Mouse (Mus musculus) kidney, embryonic 14.5 days (tissue): Measurements from ENCODE around the gene Zcchc7. TPM values are rescaled to one million over a fixed set of nuclear protein-coding genes. Genes with fewer than 3 reads are reported as not detected.

Experiments
- ATAC-seq: fragments of 200-750 bp; cut with Nextera tagmentation; 2 replicates; pipeline ENCODE4 v1.8.0; 2017; ENCODE audit warnings: moderate number of reproducible peaks, mild to moderate bottlenecking, moderate TSS enrichment, moderate library complexity; ENCODE audit not compliant: low FRiP score, low TSS enrichment
- H3K27ac ChIP-seq: fragments of 300-500 bp; sonication (generic); 2 replicates; pipeline ENCODE4 v1.5.1; 2014; ENCODE audit warnings: low read depth, mild to moderate bottlenecking, low read length, moderate library complexity, mixed read lengths
- H3K27me3 ChIP-seq: fragments of 300-500 bp; sonication (generic); 2 replicates; pipeline ENCODE4 v1.6.1; 2014; ENCODE audit warnings: mild to moderate bottlenecking, low read length; ENCODE audit not compliant: control insufficient read depth, insufficient read depth
- H3K36me3 ChIP-seq: fragments of 300-500 bp; sonication (generic); 2 replicates; pipeline ENCODE4 v1.6.1; 2014; ENCODE audit warnings: low read length, mixed read lengths; ENCODE audit not compliant: control insufficient read depth, insufficient read depth
- H3K4me1 ChIP-seq: fragments of 300-500 bp; sonication (generic); 2 replicates; pipeline ENCODE4 v1.6.1; 2014; ENCODE audit warnings: low read length, mixed read lengths; ENCODE audit not compliant: control insufficient read depth, insufficient read depth
- H3K4me2 ChIP-seq: fragments of 300-500 bp; sonication (generic); replicated peaks from 2 replicates; pipeline ENCODE4 v1.6.1; 2014; ENCODE audit warnings: low read depth, mild to moderate bottlenecking, low read length
- H3K4me3 ChIP-seq: fragments of 300-500 bp; sonication (generic); 2 replicates; pipeline ENCODE4 v1.5.1; 2014; ENCODE audit warnings: mild to moderate bottlenecking, low read length
- H3K9ac ChIP-seq: fragments of 300-500 bp; sonication (generic); 2 replicates; pipeline ENCODE4 v1.6.1; 2014; ENCODE audit warnings: low read depth, mild to moderate bottlenecking, low read length, moderate library complexity
- H3K9me3 ChIP-seq: fragments of 300-500 bp; sonication (generic); 2 replicates; pipeline ENCODE4 v1.6.1; 2016; ENCODE audit warnings: low read length; ENCODE audit not compliant: control insufficient read depth
- WGBS: fragments of 180-500 bp; shearing (Covaris S2); extraction: QIAGEN DNeasy Blood & Tissue Kit; methylation state at CpG from one replicate; pipeline ENCODE4 v1.1.7; 2014; 5-methylcytosine and 5-hydroxymethylcytosine counted together
- polyA plus RNA-seq: library from polyadenylated mRNA; unstranded; fragments of >200 nt; fragmentation: Nextera tagmentation; extraction: Ambion mirVana; gene quantifications from 2 replicates; pipeline ENCODE4 v1.2.1, GENCODE M21; 2014

Gene Zcchc7
- polyA plus RNA-seq, 1 experiment from 2014 or later: 37.9 TPM

- no peaks in the 10 kb centered on the region for H3K36me3 ChIP-seq
- ATAC-seq: no peak
- no peak overlapping the region for H3K4me3 ChIP-seq
These were observed 203.1 kb downstream of the Zcchc7 start for GRCm38 (mm10) chr4:44958776-44959175.

DNA sequence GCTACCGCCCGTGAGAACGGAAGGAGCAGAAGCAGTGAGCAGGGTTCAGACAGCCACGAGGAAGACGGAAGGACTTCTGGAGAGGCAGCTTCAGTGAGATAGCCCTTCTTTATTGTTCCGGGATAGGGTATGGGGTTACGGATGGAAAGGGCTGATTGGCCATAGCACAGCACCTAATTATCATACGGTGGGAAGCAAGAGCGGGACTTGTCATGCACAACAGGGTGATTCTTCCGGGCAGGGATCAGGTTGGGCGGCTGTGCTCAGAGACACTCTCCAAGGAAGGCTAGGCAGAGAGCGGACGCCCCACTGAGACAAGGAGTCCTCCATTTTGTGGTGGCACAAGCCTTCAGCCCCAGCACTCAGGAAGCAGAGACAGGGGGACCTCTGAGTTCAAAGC, 203.5 kb downstream of the Zcchc7 start:
- H3K4me3 ChIP-seq: no peak overlapping the region
- no peak for ATAC-seq
- 93% methylated on average over 13 of the region's 13 CpGs for WGBS

More at GRCm38 (mm10) chr4:44958776-44959175, 203.1 kb downstream of the Zcchc7 start:
- no peak overlapping the region for H3K27ac ChIP-seq
- 89% methylated on average over 9 of the region's 9 CpGs for WGBS
- H3K27me3 ChIP-seq: no peaks in the 10 kb centered on the region
- H3K4me1 ChIP-seq: no peaks in the 10 kb centered on the region
- no peak overlapping the region for H3K9ac ChIP-seq
- H3K9me3 ChIP-seq: no peaks in the 10 kb centered on the region
- no peak overlapping the region for H3K4me2 ChIP-seq

DNA sequence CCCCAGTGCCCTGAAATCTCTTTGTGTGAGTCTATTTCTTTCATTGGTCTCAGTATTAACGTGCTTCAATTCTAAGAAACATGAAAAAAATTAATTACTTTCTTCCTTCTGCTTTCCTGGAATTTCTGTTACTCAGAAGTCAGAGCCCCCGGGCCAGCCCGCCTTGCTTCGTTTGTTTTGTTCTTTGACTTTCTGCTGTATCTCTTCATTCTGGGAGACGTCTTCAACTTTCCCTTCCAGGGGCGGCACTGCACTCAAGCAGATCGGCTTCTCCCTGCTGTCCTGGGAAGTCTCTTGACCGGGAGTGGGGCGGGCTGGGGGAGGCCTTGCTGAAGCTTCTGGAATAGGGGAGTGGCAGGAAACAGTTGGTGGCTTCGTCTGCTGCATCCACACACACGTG, 207.5 kb downstream of the Zcchc7 start:
- H3K4me3 ChIP-seq: no peak overlapping the region
- WGBS: 69% methylated on average over 11 of the region's 11 CpGs
- no peak for ATAC-seq

More for the DNA sequence above, 203.5 kb downstream of the Zcchc7 start:
- no peaks in the 10 kb centered on the region for H3K4me1 ChIP-seq
- H3K9ac ChIP-seq: no peak overlapping the region
- H3K27me3 ChIP-seq: no peaks in the 10 kb centered on the region
- no peaks in the 10 kb centered on the region for H3K9me3 ChIP-seq
- H3K27ac ChIP-seq: no peak overlapping the region
- no peaks in the 10 kb centered on the region for H3K36me3 ChIP-seq
- H3K4me2 ChIP-seq: no peak overlapping the region

DNA sequence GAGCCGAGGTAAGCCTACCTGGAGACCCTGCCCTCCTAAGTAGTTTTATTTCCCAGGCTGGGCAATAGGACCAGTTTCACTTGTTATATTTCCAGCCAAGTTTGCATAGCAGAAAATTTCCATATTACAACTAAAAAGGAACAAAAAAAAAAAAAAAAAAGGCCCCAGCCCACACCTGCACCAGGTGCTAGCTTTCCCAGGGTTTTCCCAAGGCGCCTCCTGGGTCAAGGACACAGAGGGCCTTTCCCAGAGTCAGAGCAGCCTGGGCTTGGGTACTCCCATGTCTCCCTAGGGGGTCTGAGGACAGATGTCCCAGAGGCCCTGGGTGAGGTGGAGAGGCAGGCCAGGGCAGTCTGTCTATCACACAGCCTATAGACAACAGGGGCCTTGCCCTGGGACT, 209.5 kb downstream of the Zcchc7 start:
- Histone ChIP-seq H3K9ac (no peak overlapping the region), H3K36me3 (no peaks in the 10 kb centered on the region), H3K4me3 (no peak overlapping the region), H3K4me1 (no peaks in the 10 kb centered on the region), H3K9me3 (no peaks in the 10 kb centered on the region), H3K4me2 (no peak overlapping the region), H3K27me3 (no peaks in the 10 kb centered on the region), H3K27ac (no peak overlapping the region)
- ATAC-seq: no peak
- 84% methylated on average over 2 of the region's 2 CpGs for WGBS

More for the DNA sequence above, 207.5 kb downstream of the Zcchc7 start:
- Histone ChIP-seq H3K9ac (no peak overlapping the region), H3K9me3 (no peaks in the 10 kb centered on the region), H3K36me3 (no peaks in the 10 kb centered on the region), H3K27me3 (no peaks in the 10 kb centered on the region), H3K4me2 (no peak overlapping the region), H3K27ac (no peak overlapping the region), H3K4me1 (no peaks in the 10 kb centered on the region)

GRCm38 (mm10) chr4:44965736-44966135, 210.1 kb downstream of the Zcchc7 start:
- H3K9me3 ChIP-seq: no peaks in the 10 kb centered on the region
- H3K27me3 ChIP-seq: no peaks in the 10 kb centered on the region
- H3K4me2 ChIP-seq: no peak overlapping the region
- H3K4me1 ChIP-seq: no peaks in the 10 kb centered on the region
- ATAC-seq: no peak
- H3K4me3 ChIP-seq: no peak overlapping the region
- WGBS: 83% methylated on average over 3 of the region's 3 CpGs
- no peaks in the 10 kb centered on the region for H3K36me3 ChIP-seq
- H3K27ac ChIP-seq: no peak overlapping the region
- H3K9ac ChIP-seq: no peak overlapping the region

GRCm38 (mm10) chr4:44967402-44967801, 211.7 kb downstream of the Zcchc7 start:
- no peak for ATAC-seq
- Histone ChIP-seq H3K9me3 (no peaks in the 10 kb centered on the region), H3K27me3 (no peaks in the 10 kb centered on the region), H3K4me2 (no peak overlapping the region), H3K4me3 (no peak overlapping the region), H3K27ac (no peak overlapping the region), H3K36me3 (no peaks in the 10 kb centered on the region), H3K4me1 (no peaks in the 10 kb centered on the region), H3K9ac (no peak overlapping the region)
- WGBS: 89% methylated on average over 8 of the region's 8 CpGs

DNA sequence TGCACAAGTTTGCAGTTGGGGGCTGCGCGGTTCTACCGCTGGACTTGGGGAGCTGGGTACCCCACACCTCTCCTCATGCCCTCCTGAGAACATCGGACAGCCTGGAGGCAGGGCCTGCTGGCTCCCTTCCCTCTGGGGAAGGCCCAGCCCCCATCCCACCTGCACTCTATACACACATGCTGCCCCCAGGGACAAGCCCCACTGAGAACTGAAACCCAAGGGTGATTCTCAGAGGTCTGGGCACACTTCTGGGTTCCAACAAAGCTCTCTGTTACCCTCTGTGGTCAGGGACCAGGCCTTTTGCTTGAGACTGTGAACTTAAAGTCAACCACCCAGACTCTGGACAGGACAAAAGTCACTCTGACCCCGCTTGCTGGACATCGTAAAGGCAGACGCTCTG, 214.4 kb downstream of the Zcchc7 start:
- no peaks in the 10 kb centered on the region for H3K27me3 ChIP-seq
- peaks cover 4% of the 10 kb centered on the region for H3K4me1 ChIP-seq
- H3K9ac ChIP-seq: no peak overlapping the region
- no peaks in the 10 kb centered on the region for H3K9me3 ChIP-seq
- no peaks in the 10 kb centered on the region for H3K36me3 ChIP-seq
- H3K4me2 ChIP-seq: no peak overlapping the region
- WGBS: 93% methylated on average over 7 of the region's 7 CpGs
- no peak overlapping the region for H3K27ac ChIP-seq
- H3K4me3 ChIP-seq: no peak overlapping the region
- ATAC-seq: no peak

DNA sequence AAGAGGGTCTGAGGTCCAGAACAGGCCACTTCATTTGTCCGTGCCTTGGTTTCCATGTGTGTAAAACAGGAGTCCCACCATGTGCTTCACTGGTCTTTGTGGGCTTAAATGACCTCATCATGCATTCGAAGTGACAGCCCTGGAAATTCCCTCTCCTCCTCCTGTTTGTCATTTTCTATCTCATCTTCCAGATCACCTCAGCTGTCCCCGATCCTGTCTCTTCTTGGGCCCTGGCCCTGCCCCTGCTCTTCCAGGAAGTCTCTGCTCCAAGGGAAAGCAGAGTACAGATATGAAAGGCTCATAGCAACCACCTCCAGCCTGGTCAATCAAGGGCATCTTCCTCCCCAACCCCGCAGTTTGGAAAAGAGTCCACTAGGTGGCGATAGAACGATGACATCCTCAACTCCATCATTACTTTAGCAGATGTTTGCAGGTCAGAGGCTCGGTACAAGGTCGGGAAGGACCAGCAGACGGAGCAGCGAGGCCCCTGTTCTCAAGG, 215.0 kb downstream of the Zcchc7 start:
- 20% methylated on average over 10 of the region's 10 CpGs for WGBS
- 0 out of 2 replicates have a peak, but pooled peaks have one; percentile 6 for ATAC-seq
- H3K9me3 ChIP-seq: no peaks in the 10 kb centered on the region

DNA sequence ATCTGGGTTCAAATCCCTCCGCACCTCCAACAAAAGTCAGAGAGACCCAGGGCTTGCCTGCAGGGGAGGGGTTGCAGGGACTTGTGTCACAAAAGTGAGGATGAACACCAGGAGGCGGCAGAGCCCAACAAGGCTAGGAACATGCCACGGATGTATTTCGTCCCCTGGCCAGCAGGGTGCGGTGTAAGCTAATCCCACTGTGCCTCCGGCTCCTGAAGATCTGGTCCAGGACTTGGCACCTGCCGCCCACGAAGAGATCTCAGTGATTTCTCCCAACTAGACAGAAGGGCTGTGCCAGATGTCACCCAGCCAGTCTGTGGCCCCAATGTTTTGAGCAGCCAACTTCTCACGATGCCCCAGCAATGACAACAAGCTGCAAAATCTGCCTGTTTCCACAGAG, 217.8 kb downstream of the Zcchc7 start:
- no peak overlapping the region for H3K27ac ChIP-seq

More for the DNA sequence above, 215.0 kb downstream of the Zcchc7 start:
- Histone ChIP-seq H3K4me2 (no peak overlapping the region), H3K27me3 (no peaks in the 10 kb centered on the region), H3K9ac (no peak overlapping the region), H3K36me3 (no peaks in the 10 kb centered on the region), H3K4me1 (peaks cover 4% of the 10 kb centered on the region), H3K27ac (no peak overlapping the region), H3K4me3 (no peak overlapping the region)

More for the DNA sequence above, 217.8 kb downstream of the Zcchc7 start:
- H3K4me3 ChIP-seq: no peak overlapping the region; the same call in 1 of the 2 replicates
- peaks cover 4% of the 10 kb centered on the region for H3K4me1 ChIP-seq
- H3K9ac ChIP-seq: no peak overlapping the region; the same call in 1 of the 2 replicates
- H3K9me3 ChIP-seq: no peaks in the 10 kb centered on the region
- WGBS: 12% methylated on average over 9 of the region's 9 CpGs
- ATAC-seq: peak; percentile 46; the same call in 1 of the 2 replicates
- H3K36me3 ChIP-seq: no peaks in the 10 kb centered on the region
- peak overlapping the region; percentile 15 for H3K4me2 ChIP-seq
- H3K27me3 ChIP-seq: no peaks in the 10 kb centered on the region
